Mouse (Mus musculus): ENCODE data around the gene Zfand3. TPM values are rescaled to one million over a fixed set of nuclear protein-coding genes. Genes with fewer than 3 reads are reported as not detected.

Gene Zfand3
- polyA plus RNA-seq, 1 experiment from 2014 or later = 24.2 TPM

DNA sequence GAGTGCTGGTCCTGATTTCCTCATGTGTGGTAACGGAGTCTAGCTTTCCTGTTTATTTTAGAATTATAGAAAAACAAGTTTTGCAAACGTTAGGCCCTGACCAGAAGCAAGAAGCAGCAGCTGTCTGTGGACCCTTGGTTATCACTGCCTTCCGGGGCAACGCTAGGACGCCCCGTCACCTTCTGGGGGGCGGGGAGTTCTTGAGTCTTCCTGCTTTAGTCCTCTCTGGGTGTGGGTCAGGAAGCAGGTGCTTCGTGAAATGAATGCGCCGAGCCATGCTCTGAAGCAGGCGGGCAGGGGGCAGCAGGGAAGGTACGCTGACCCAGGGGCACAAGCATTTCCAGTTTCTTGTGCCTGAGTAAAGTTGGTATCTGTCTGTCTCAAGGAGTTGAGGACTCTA is 129.1 kb downstream of the Zfand3 start:
- H3K4me3 ChIP-seq (ENCODE audit: low read depth, low read length) = no peak overlapping the region
- H3K9me3 ChIP-seq (ENCODE audit: control insufficient read depth, low read length) = no peaks in the 10 kb centered on the region
- H3K4me2 ChIP-seq = no peak overlapping the region
- H3K27me3 ChIP-seq (replicated peaks; ENCODE audit: control insufficient read depth, insufficient read depth, low read length) = no peaks in the 10 kb centered on the region
- no peak overlapping the region for H3K27ac ChIP-seq (ENCODE audit: low read depth, low read length)
- H3K36me3 ChIP-seq (ENCODE audit: control insufficient read depth, insufficient read depth, low read length) = no peaks in the 10 kb centered on the region
- DNase-seq (ENCODE audit: low spot score) (no peak), ATAC-seq (replicated peaks; ENCODE audit: low FRiP score) (no peak)
- peaks cover 15% of the 10 kb centered on the region for H3K4me1 ChIP-seq (replicated peaks; ENCODE audit: control insufficient read depth, insufficient read depth, low read length)
- WGBS = 79% methylated on average over 12 of the region's 12 CpGs
- H3K9ac ChIP-seq (ENCODE audit: low read depth, low read length) = no peak overlapping the region

DNA sequence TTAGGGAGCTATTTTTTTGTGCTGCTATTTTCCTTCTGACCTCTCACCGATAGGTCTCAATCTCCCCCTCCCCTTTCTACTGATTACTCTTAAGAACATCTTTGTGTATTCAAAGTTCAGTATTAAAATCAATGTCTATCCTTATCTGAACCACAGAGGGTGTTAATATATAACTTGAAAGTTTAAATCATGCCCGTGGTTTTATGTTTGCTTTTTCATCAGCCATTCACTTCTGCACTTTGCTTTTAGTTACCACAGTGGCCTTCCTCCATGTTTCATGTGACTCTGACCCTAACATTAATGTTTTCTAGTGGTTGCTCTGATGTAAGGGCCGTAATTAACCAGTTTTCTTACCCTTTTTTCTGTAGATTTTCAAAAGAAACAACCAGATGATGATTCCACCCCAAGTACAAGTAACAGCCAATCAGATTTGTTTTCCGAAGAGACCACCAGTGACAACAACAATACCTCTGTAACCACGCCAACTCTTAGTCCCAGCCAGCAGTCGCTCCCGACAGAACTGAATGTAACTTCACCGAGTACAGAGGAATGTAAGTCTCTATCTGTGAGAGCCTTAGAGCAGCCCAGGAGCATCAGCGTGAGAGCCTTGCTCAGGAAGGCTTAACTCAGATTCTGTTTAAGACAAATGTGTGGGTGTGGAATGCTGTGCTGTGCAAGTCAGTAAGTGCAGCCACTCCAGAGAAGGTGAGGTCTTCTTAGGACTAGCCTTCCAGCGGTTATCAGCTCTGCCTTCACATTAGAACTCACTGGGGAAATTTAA is 130.6 kb downstream of the Zfand3 start:
- ATAC-seq (replicated peaks; ENCODE audit: low FRiP score) (no peak), DNase-seq (ENCODE audit: low spot score) (no peak)
- H3K4me2 ChIP-seq = no peak overlapping the region
- no peaks in the 10 kb centered on the region for H3K36me3 ChIP-seq (ENCODE audit: control insufficient read depth, insufficient read depth, low read length)
- WGBS = 73% methylated on average over 10 of the region's 10 CpGs
- no peaks in the 10 kb centered on the region for H3K27me3 ChIP-seq (replicated peaks; ENCODE audit: control insufficient read depth, insufficient read depth, low read length)
- H3K9me3 ChIP-seq (ENCODE audit: control insufficient read depth, low read length) = no peaks in the 10 kb centered on the region
- H3K27ac ChIP-seq (ENCODE audit: low read depth, low read length) = no peak overlapping the region
- H3K4me1 ChIP-seq (replicated peaks; ENCODE audit: control insufficient read depth, insufficient read depth, low read length) = peaks cover 18% of the 10 kb centered on the region
- H3K4me3 ChIP-seq (ENCODE audit: low read depth, low read length) = no peak overlapping the region
- H3K9ac ChIP-seq (ENCODE audit: low read depth, low read length) = no peak overlapping the region

DNA sequence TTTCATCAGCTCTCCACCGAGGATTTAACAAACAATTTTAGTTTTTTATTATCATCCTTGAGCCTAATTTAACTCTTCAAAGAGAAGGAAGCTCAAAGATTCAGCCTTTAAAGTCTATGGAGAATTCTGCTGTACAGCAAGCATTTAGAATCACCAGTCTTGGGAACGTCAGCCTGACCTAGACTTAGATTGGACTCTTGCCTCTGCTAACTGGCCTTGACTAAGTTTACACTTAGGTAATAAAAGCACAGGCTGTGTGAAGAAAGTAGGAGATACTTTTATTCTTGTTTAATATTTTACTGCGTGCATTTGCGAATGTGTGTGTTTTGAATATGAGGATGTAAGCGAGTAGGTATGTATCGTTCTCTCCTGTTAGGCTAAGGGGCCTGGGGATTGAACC is 131.4 kb downstream of the Zfand3 start:
- Histone ChIP-seq H3K36me3 (ENCODE audit: control insufficient read depth, insufficient read depth, low read length) (no peaks in the 10 kb centered on the region), H3K27ac (ENCODE audit: low read depth, low read length) (no peak overlapping the region), H3K4me3 (ENCODE audit: low read depth, low read length) (no peak overlapping the region), H3K4me2 (no peak overlapping the region), H3K4me1 (replicated peaks; ENCODE audit: control insufficient read depth, insufficient read depth, low read length) (peaks cover 18% of the 10 kb centered on the region), H3K27me3 (replicated peaks; ENCODE audit: control insufficient read depth, insufficient read depth, low read length) (no peaks in the 10 kb centered on the region), H3K9ac (ENCODE audit: low read depth, low read length) (no peak overlapping the region), H3K9me3 (ENCODE audit: control insufficient read depth, low read length) (no peaks in the 10 kb centered on the region)
- 88% methylated on average over 6 of the region's 6 CpGs for WGBS
- no peak for DNase-seq (ENCODE audit: low spot score)
- no peak for ATAC-seq (replicated peaks; ENCODE audit: low FRiP score)

DNA sequence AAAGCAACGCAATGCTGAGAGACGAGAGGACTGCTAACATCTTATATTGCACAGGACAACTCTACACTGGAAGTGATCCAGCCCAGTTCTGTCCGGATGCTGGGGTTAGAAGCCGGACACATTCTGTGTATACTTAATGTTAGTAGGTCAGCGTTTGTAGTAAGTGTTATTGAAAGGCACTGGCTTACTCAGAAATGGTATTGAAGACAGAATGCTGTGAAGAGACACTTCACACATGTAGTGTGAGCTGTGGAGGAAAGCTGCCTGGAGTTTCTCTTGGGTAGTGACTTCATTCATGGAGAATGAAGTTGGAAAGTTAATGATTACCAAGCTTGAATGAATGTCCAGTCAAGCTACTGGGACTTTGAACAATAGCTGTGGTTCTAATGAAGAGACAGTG is 132.2 kb downstream of the Zfand3 start:
- ATAC-seq (replicated peaks; ENCODE audit: low FRiP score) (no peak), DNase-seq (ENCODE audit: low spot score) (no peak)
- Histone ChIP-seq H3K4me3 (ENCODE audit: low read depth, low read length) (no peak overlapping the region), H3K4me2 (no peak overlapping the region), H3K9ac (ENCODE audit: low read depth, low read length) (no peak overlapping the region), H3K36me3 (ENCODE audit: control insufficient read depth, insufficient read depth, low read length) (no peaks in the 10 kb centered on the region), H3K4me1 (replicated peaks; ENCODE audit: control insufficient read depth, insufficient read depth, low read length) (peaks cover 18% of the 10 kb centered on the region), H3K9me3 (ENCODE audit: control insufficient read depth, low read length) (no peaks in the 10 kb centered on the region), H3K27ac (ENCODE audit: low read depth, low read length) (no peak overlapping the region), H3K27me3 (replicated peaks; ENCODE audit: control insufficient read depth, insufficient read depth, low read length) (no peaks in the 10 kb centered on the region)
- 87% methylated on average over 5 of the region's 5 CpGs for WGBS

DNA sequence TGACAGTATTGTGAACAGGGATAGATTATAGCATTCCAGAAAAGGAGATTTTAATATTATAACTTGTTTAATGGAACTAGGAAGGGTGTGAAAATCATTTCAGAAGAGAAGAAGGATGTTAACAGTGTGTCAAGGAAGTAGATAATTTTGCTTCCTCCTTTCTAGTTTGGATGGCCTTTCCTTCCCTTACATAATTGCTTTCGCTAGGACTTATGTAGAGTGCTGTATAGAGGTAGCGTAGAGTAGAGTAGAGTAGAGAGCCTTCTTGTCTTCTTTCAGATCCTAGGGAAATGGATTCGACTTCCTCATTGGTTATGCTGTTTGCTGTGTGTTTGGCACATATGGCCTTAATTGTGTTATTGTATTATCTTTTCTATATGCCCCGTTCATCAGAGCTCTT is 132.6 kb downstream of the Zfand3 start:
- H3K27ac ChIP-seq (ENCODE audit: low read depth, low read length) = no peak overlapping the region
- H3K4me2 ChIP-seq = 0 out of 2 replicates have a peak overlapping the region, but pooled peaks have one; percentile 14
- WGBS = 90% methylated on average over 4 of the region's 4 CpGs
- no peak overlapping the region for H3K4me3 ChIP-seq (ENCODE audit: low read depth, low read length)
- no peaks in the 10 kb centered on the region for H3K36me3 ChIP-seq (ENCODE audit: control insufficient read depth, insufficient read depth, low read length)
- H3K9me3 ChIP-seq (ENCODE audit: control insufficient read depth, low read length) = no peaks in the 10 kb centered on the region
- DNase-seq (ENCODE audit: low spot score) = no peak
- ATAC-seq (replicated peaks; ENCODE audit: low FRiP score) = no peak
- H3K9ac ChIP-seq (ENCODE audit: low read depth, low read length) = no peak overlapping the region
- peaks cover 18% of the 10 kb centered on the region for H3K4me1 ChIP-seq (replicated peaks; ENCODE audit: control insufficient read depth, insufficient read depth, low read length)
- H3K27me3 ChIP-seq (replicated peaks; ENCODE audit: control insufficient read depth, insufficient read depth, low read length) = no peaks in the 10 kb centered on the region

DNA sequence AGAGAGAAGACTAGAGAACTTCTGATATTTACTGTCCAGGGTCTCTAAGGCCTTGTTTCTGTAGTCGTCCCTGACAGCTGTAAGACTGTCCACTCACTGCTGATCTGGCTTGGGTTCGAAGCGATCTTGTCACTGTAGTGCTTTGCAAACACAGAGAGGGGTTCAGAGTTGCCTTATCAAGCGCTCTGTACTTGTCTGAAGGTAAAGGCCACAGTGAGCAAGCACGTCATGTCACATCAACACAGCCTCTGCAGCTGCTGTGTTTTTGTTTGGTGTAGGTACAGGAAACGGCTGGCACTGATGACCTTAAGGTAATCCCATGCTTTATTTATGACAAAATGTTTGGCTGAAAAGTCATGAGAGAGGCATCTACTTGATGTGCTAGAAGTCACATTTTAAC is 139.6 kb downstream of the Zfand3 start:
- Histone ChIP-seq H3K36me3 (ENCODE audit: control insufficient read depth, insufficient read depth, low read length) (no peaks in the 10 kb centered on the region), H3K4me1 (replicated peaks; ENCODE audit: control insufficient read depth, insufficient read depth, low read length) (0 out of 2 replicates have a peak, but pooled peaks cover 13% of the 10 kb centered on the region), H3K4me2 (no peak overlapping the region), H3K9me3 (ENCODE audit: control insufficient read depth, low read length) (no peaks in the 10 kb centered on the region), H3K9ac (ENCODE audit: low read depth, low read length) (no peak overlapping the region), H3K27ac (ENCODE audit: low read depth, low read length) (no peak overlapping the region), H3K27me3 (replicated peaks; ENCODE audit: control insufficient read depth, insufficient read depth, low read length) (no peaks in the 10 kb centered on the region), H3K4me3 (ENCODE audit: low read depth, low read length) (no peak overlapping the region)
- WGBS = 53% methylated on average over 6 of the region's 6 CpGs
- DNase-seq (ENCODE audit: low spot score) = no peak
- no peak for ATAC-seq (replicated peaks; ENCODE audit: low FRiP score)

DNA sequence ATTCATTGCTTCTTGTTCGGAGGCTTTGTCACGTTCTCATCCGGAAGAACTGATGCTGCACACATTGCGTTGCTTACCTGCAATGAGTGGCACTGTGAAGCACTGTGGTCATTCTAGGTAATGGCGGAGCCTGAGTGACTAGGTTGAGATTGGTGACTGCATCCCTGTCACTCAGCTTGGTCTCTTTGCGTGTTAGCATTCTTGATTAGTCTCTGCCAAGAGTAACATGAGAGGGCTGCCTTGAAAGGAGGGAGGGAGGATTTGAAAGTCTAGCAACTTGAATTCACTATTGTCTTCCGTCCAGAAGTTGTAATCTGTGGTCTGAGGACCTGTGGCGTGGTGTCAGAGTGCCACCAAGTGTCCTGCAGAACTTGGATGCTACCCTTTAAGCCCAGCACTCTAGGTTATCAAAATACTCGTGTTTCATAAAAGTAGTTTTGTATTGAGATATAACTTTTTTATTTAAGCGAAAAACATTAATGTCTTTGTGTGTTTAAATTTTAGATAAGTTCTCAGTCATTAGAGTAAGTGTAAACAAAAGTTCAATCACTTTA is 141.1 kb downstream of the Zfand3 start:
- 83% methylated on average over 10 of the region's 10 CpGs for WGBS
- 0 out of 2 replicates have a peak, but pooled peaks cover 13% of the 10 kb centered on the region for H3K4me1 ChIP-seq (replicated peaks; ENCODE audit: control insufficient read depth, insufficient read depth, low read length)
- no peak overlapping the region for H3K27ac ChIP-seq (ENCODE audit: low read depth, low read length)

DNA sequence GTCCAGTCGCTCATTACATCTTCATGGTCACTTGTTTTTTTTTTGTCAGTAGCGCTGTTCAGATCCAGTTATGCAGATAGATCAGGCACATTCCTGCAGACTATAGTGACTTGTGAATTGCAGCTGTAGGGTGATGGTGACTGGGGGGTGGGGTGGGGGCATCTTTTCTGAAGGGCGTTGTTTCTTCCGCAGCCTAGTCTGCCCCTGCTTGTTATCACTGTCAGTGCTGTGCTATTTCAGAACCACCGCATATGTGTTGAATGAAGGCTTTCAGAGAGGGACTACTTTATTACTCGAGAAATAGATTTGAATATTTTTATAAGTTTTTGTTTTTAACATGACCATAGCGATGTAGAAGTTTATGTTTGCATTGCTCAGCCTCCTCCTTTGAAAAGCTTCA is 142.0 kb downstream of the Zfand3 start:
- WGBS = 75% methylated on average over 7 of the region's 7 CpGs
- no peaks in the 10 kb centered on the region for H3K36me3 ChIP-seq (ENCODE audit: control insufficient read depth, insufficient read depth, low read length)

More for the DNA sequence above, 141.1 kb downstream of the Zfand3 start:
- no peak overlapping the region for H3K4me2 ChIP-seq
- H3K4me3 ChIP-seq (ENCODE audit: low read depth, low read length) = no peak overlapping the region
- no peak for ATAC-seq (replicated peaks; ENCODE audit: low FRiP score)
- no peaks in the 10 kb centered on the region for H3K9me3 ChIP-seq (ENCODE audit: control insufficient read depth, low read length)
- H3K9ac ChIP-seq (ENCODE audit: low read depth, low read length) = no peak overlapping the region
- H3K27me3 ChIP-seq (replicated peaks; ENCODE audit: control insufficient read depth, insufficient read depth, low read length) = no peaks in the 10 kb centered on the region
- no peaks in the 10 kb centered on the region for H3K36me3 ChIP-seq (ENCODE audit: control insufficient read depth, insufficient read depth, low read length)
- DNase-seq (ENCODE audit: low spot score) = no peak

DNA sequence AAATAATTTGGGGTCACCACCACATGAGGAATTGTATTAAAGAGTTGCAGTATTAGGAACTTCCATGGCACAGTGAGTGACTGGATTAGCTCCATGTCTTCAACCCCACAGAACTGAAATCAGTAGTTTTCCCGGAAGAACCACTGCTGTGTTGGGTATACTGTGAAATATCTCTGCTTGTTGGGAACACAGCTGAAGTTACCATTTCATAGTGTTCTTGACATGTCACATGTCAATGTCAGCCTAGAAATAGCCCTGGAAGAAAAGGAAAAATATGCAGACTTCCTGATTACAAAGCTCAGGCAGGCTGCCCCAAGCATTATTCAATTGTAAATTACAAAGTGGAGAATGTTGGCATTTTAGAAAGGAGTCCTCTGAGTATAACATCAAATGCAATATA is 143.4 kb downstream of the Zfand3 start:
- no peak for ATAC-seq (replicated peaks; ENCODE audit: low FRiP score)
- Histone ChIP-seq H3K27ac (ENCODE audit: low read depth, low read length) (no peak overlapping the region), H3K4me3 (ENCODE audit: low read depth, low read length) (no peak overlapping the region), H3K9ac (ENCODE audit: low read depth, low read length) (no peak overlapping the region), H3K4me1 (replicated peaks; ENCODE audit: control insufficient read depth, insufficient read depth, low read length) (0 out of 2 replicates have a peak, but pooled peaks cover 13% of the 10 kb centered on the region), H3K27me3 (replicated peaks; ENCODE audit: control insufficient read depth, insufficient read depth, low read length) (no peaks in the 10 kb centered on the region), H3K9me3 (ENCODE audit: control insufficient read depth, low read length) (no peaks in the 10 kb centered on the region), H3K36me3 (ENCODE audit: control insufficient read depth, insufficient read depth, low read length) (no peaks in the 10 kb centered on the region), H3K4me2 (no peak overlapping the region)
- no peak for DNase-seq (ENCODE audit: low spot score)
- 78% methylated on average over 1 of the region's 1 CpGs for WGBS

More for the DNA sequence above, 142.0 kb downstream of the Zfand3 start:
- Histone ChIP-seq H3K4me1 (replicated peaks; ENCODE audit: control insufficient read depth, insufficient read depth, low read length) (0 out of 2 replicates have a peak, but pooled peaks cover 13% of the 10 kb centered on the region), H3K9ac (ENCODE audit: low read depth, low read length) (no peak overlapping the region), H3K4me3 (ENCODE audit: low read depth, low read length) (no peak overlapping the region), H3K4me2 (no peak overlapping the region), H3K27me3 (replicated peaks; ENCODE audit: control insufficient read depth, insufficient read depth, low read length) (no peaks in the 10 kb centered on the region), H3K27ac (ENCODE audit: low read depth, low read length) (no peak overlapping the region), H3K9me3 (ENCODE audit: control insufficient read depth, low read length) (no peaks in the 10 kb centered on the region)
- no peak for ATAC-seq (replicated peaks; ENCODE audit: low FRiP score)
- DNase-seq (ENCODE audit: low spot score) = no peak
